Mouse (Mus musculus) MEL (cell line): ENCODE measurements around the gene Tsga10ip. TPM values are rescaled to one million over a fixed set of nuclear protein-coding genes. Genes with fewer than 3 reads are reported as not detected.
A peak's percentile ranks its signal among the peaks of the same experiment; 100 is the strongest.

Source experiments
- DNase-seq: peaks from one replicate; pipeline ENCODE4 v3.0.0; 2011; ENCODE audit warnings: low read depth, low spot score
- H3K27ac ChIP-seq: 2 replicates; pipeline ENCODE4 v1.5.1; 2012; ENCODE audit warnings: low read depth, mild to moderate bottlenecking, control low read depth, low read length, moderate library complexity; ENCODE audit not compliant: control insufficient read depth
- H3K27me3 ChIP-seq, 2 experiments: fragments of 150-350 bp in 1 of 2; sonication (generic) in 1 of 2; 2 replicates each; pipeline ENCODE4 v1.6.1; 2012; ENCODE audit warnings: low read length in 2 of 2, mild to moderate bottlenecking in 2 of 2, improper control_type of control experiment in 1 of 2, moderate library complexity in 1 of 2; ENCODE audit not compliant: insufficient read depth in 2 of 2, control insufficient read depth in 1 of 2
- H3K36me3 ChIP-seq, 2 experiments: 2 replicates each; pipeline ENCODE4 v1.6.1; 2012 to 2014; ENCODE audit warnings: low read length in 2 of 2, improper control_type of control experiment in 1 of 2, inconsistent platforms in 1 of 2, mild to moderate bottlenecking in 1 of 2; ENCODE audit not compliant: insufficient read depth in 2 of 2, control insufficient read depth in 1 of 2
- H3K4me1 ChIP-seq, 2 experiments: fragments of 150-350 bp in 1 of 2; sonication (generic) in 1 of 2; 2 replicates each; pipeline ENCODE4 v1.6.1; 2012; ENCODE audit warnings: low read length in 2 of 2, improper control_type of control experiment in 1 of 2, mild to moderate bottlenecking in 1 of 2; ENCODE audit not compliant: insufficient read depth in 2 of 2, control insufficient read depth in 1 of 2
- H3K4me3 ChIP-seq, 2 experiments: fragments of 150-350 bp in 1 of 2; sonication (generic) in 1 of 2; 2 replicates each; pipeline ENCODE4 v1.5.1; 2012; ENCODE audit warnings: low read depth in 2 of 2, low read length in 2 of 2, mild to moderate bottlenecking in 2 of 2, moderate library complexity in 2 of 2, control low read depth in 1 of 2, improper control_type of control experiment in 1 of 2; ENCODE audit not compliant: control insufficient read depth in 1 of 2, insufficient read depth in 1 of 2
- H3K79me2 ChIP-seq: 2 replicates; pipeline ENCODE4 v1.6.1; 2012; ENCODE audit warnings: mild to moderate bottlenecking, low read length, moderate library complexity; ENCODE audit not compliant: control insufficient read depth, poor library complexity, insufficient read depth
- H3K9ac ChIP-seq: 2 replicates; pipeline ENCODE4 v1.6.1; 2012; ENCODE audit warnings: low read depth, mild to moderate bottlenecking, control low read depth, low read length, moderate library complexity; ENCODE audit not compliant: control insufficient read depth, poor library complexity, severe bottlenecking
- H3K9me3 ChIP-seq: fragments of 150-350 bp; sonication (generic); replicated peaks from 2 replicates; pipeline ENCODE4 v1.6.1; 2012; ENCODE audit warnings: mild to moderate bottlenecking, low read length, improper control_type of control experiment, moderate library complexity; ENCODE audit not compliant: insufficient read depth
- ELF1 ChIP-seq: IDR thresholded peaks from 2 replicates; pipeline ENCODE4 v1.6.1; 2014; ENCODE audit warnings: low read depth, mild to moderate bottlenecking, inconsistent platforms, low read length, improper control_type of control experiment, moderate library complexity
- ETS1 ChIP-seq: IDR thresholded peaks from 2 replicates; pipeline ENCODE4 v1.6.1; 2012; ENCODE audit warnings: low read depth, mild to moderate bottlenecking, inconsistent platforms, low read length, improper control_type of control experiment, moderate library complexity
- GATA1 ChIP-seq: IDR thresholded peaks from 2 replicates; pipeline ENCODE4 v1.6.1; 2011; ENCODE audit warnings: low read depth, low read length, improper control_type of control experiment
- HCFC1 ChIP-seq: IDR thresholded peaks from 2 replicates; pipeline ENCODE4 v1.6.1; 2012; ENCODE audit warnings: low read depth, mild to moderate bottlenecking, inconsistent platforms, low read length, improper control_type of control experiment, moderate library complexity
- JUND ChIP-seq: IDR thresholded peaks from 2 replicates; pipeline ENCODE4 v1.6.1; 2011; ENCODE audit warnings: low read depth, mild to moderate bottlenecking, improper control_type of control experiment, low read length
- MAFK ChIP-seq: IDR thresholded peaks from 2 replicates; pipeline ENCODE4 v1.6.1; 2011; ENCODE audit warnings: low read depth, mild to moderate bottlenecking, low read length, improper control_type of control experiment, borderline replicate concordance
- MAX ChIP-seq: IDR thresholded peaks from 2 replicates; pipeline ENCODE4 v1.6.1; 2011; ENCODE audit warnings: low read length, improper control_type of control experiment
- MEF2A ChIP-seq: IDR thresholded peaks from 2 replicates; pipeline ENCODE4 v1.6.1; 2014; ENCODE audit warnings: low read depth, mild to moderate bottlenecking, inconsistent platforms, low read length, improper control_type of control experiment; ENCODE audit not compliant: poor library complexity, insufficient replicate concordance, severe bottlenecking; ENCODE audit errors: extremely low read depth
- MYB ChIP-seq: IDR thresholded peaks from 2 replicates; pipeline ENCODE4 v1.6.1; 2011; ENCODE audit warnings: mild to moderate bottlenecking, low read depth, low read length, improper control_type of control experiment
- NELFE ChIP-seq: IDR thresholded peaks from 2 replicates; pipeline ENCODE4 v1.6.1; 2011; ENCODE audit warnings: low read depth, low read length, improper control_type of control experiment
- NRF1 ChIP-seq: IDR thresholded peaks from 2 replicates; pipeline ENCODE4 v1.6.1; 2014; ENCODE audit warnings: low read depth, mild to moderate bottlenecking, inconsistent platforms, low read length, improper control_type of control experiment, moderate library complexity; ENCODE audit not compliant: poor library complexity, insufficient read depth, severe bottlenecking
- POLR2A ChIP-seq, 2 experiments: IDR thresholded peaks; 2 replicates each; pipeline ENCODE4 v1.6.1; 2011 to 2012; ENCODE audit warnings: low read length in 2 of 2, mild to moderate bottlenecking in 2 of 2, control low read depth in 1 of 2, improper control_type of control experiment in 1 of 2, low read depth in 1 of 2, moderate library complexity in 1 of 2; ENCODE audit not compliant: control insufficient read depth in 1 of 2, insufficient read depth in 1 of 2, poor library complexity in 1 of 2
- POLR2AphosphoS5 ChIP-seq: IDR thresholded peaks from 2 replicates; pipeline ENCODE4 v1.6.1; 2012; ENCODE audit warnings: low read depth, borderline replicate concordance, mild to moderate bottlenecking, inconsistent platforms, low read length, moderate library complexity, mixed read lengths
- RAD21 ChIP-seq: IDR thresholded peaks from 2 replicates; pipeline ENCODE4 v1.6.1; 2011; ENCODE audit warnings: mild to moderate bottlenecking, low read depth, low read length, improper control_type of control experiment
- RCOR1 ChIP-seq: IDR thresholded peaks from 2 replicates; pipeline ENCODE4 v1.6.1; 2012; ENCODE audit warnings: low read depth, mild to moderate bottlenecking, inconsistent platforms, low read length, improper control_type of control experiment
- SMC3 ChIP-seq: IDR thresholded peaks from 2 replicates; pipeline ENCODE4 v1.6.1; 2011; ENCODE audit warnings: low read depth, low read length, improper control_type of control experiment
- TAL1 ChIP-seq: IDR thresholded peaks from 2 replicates; pipeline ENCODE4 v1.6.1; 2012; ENCODE audit warnings: mild to moderate bottlenecking, inconsistent platforms, low read length, moderate library complexity, mixed read lengths
- TBP ChIP-seq: IDR thresholded peaks from 2 replicates; pipeline ENCODE4 v1.8.0; 2011; ENCODE audit warnings: low read depth, low read length, improper control_type of control experiment
- ZC3H11A ChIP-seq: IDR thresholded peaks from 2 replicates; pipeline ENCODE4 v1.6.1; 2012; ENCODE audit warnings: low read depth, mild to moderate bottlenecking, inconsistent platforms, low read length, improper control_type of control experiment
- ZKSCAN1 ChIP-seq: IDR thresholded peaks from 2 replicates; pipeline ENCODE4 v1.6.1; 2012; ENCODE audit warnings: low read depth, mild to moderate bottlenecking, inconsistent platforms, low read length, improper control_type of control experiment, moderate library complexity
- ZMIZ1 ChIP-seq: IDR thresholded peaks from 2 replicates; pipeline ENCODE4 v1.6.1; 2012; ENCODE audit warnings: low read depth, mild to moderate bottlenecking, inconsistent platforms, low read length, improper control_type of control experiment, moderate library complexity
- ZNF384 ChIP-seq: IDR thresholded peaks from 2 replicates; pipeline ENCODE4 v1.6.1; 2012; ENCODE audit warnings: low read depth, mild to moderate bottlenecking, inconsistent platforms, low read length, improper control_type of control experiment
- polyA plus RNA-seq, 2 experiments: library from polyadenylated mRNA; stranded (reverse) in 1 of 2; unstranded in 1 of 2; fragments of >175 nt in 1 of 2; fragments of >200 nt in 1 of 2; gene quantifications; 2 replicates each; pipeline versions ENCODE4 v1.2.1 to v1.2.4; 2012; ENCODE audit warnings: low replicate concordance in 2 of 2, low read depth in 1 of 2; ENCODE audit not compliant: insufficient read length in 2 of 2, insufficient read depth in 1 of 2, missing spikeins in 1 of 2
- total RNA-seq: library from RNA; depleted of rRNA; stranded (reverse); fragments of 300-350 nt; gene quantifications from 2 replicates; pipeline ENCODE4 v1.2.3, GENCODE M21; 2012

Gene Tsga10ip
- total and polyA plus RNA-seq, 3 experiments: 0.54 to 4.5 TPM; not detected in 1

DNA sequence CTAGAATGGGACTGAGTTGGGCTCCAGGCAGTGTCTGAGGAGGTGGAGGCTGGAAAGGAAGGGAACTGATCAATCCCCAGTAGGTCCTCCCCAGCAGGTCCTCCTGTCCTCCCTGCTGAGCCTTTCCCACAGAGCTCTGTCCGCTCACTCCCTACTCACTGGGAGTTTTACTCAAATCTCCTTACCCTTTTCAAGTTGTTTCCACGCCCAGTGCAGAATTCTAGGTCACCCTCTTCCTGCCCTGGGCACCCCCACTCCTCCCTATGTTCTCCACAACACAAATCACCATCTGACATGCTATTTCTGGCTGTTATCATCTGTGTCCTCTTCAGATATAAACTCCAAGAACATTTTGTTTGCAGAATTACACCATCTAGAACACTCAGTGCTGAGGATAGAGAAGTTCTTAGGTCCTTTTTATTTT is 12.2 kb upstream of the Tsga10ip start:
- no peak overlapping the region for H3K27ac ChIP-seq
- 0 out of 4 replicates have a peak, but pooled peaks cover 0 to 2% of the 10 kb centered on the region in 2 experiments for H3K4me1 ChIP-seq
- no peak overlapping the region for H3K9ac ChIP-seq
- H3K79me2 ChIP-seq: no peaks in the 10 kb centered on the region
- no peaks in the 10 kb centered on the region for H3K9me3 ChIP-seq
- no peaks in the 10 kb centered on the region for H3K36me3 ChIP-seq
- no peak for DNase-seq
- TF ChIP-seq ZMIZ1 (no peak), RCOR1 (no peak), ETS1 (0 out of 2 replicates have a peak, but pooled peaks have one; percentile 16), ZNF384 (0 out of 2 replicates have a peak, but pooled peaks have one; percentile 2), NELFE (no peak)
- TF ChIP-seq, all 39 proteins: peak for 2
- Histone ChIP-seq H3K4me3 (no peak overlapping the region), H3K27me3 (no peaks in the 10 kb centered on the region)

DNA sequence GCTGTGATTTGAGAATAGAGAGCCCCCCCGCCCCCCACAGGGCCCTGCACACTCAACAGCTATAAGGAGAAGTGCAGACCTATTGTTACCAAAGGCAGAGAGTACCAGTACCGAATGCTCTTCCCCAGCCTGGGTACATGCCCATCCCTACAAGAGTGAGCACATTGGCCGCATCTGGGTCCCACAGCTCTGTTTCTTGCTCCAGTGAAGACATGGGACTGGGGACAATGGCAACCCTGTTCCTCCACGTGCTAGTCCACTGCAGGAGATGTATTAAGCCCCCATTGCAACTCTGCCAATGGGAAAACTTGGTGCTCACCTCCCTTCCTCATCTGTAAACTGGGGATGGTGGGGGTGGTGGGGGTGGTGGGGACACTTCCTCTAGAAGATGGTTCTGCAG is 11.5 kb upstream of the Tsga10ip start:
- no peak for TF ChIP-seq ZKSCAN1
- TF ChIP-seq TAL1: no peak
- TF ChIP-seq NELFE: no peak
- no peak for TF ChIP-seq POLR2A (IDR thresholded peaks at IDR 0.05; ENCODE audit: control insufficient read depth in 1 of 2, insufficient read depth in 1 of 2, low read depth in 1 of 2, low read length in 2 of 2, poor library complexity in 1 of 2)
- TF ChIP-seq ELF1: no peak
- no peak for TF ChIP-seq RAD21
- TF ChIP-seq ZNF384: no peak
- TF ChIP-seq POLR2AphosphoS5: no peak
- TF ChIP-seq ZMIZ1: no peak
- TF ChIP-seq TBP: no peak
- no peak for TF ChIP-seq MEF2A
- TF ChIP-seq NRF1: no peak
- TF ChIP-seq JUND: no peak
- no peak for TF ChIP-seq SMC3
- TF ChIP-seq HCFC1: no peak
- TF ChIP-seq GATA1: no peak
- TF ChIP-seq MYB: no peak
- TF ChIP-seq MAFK: no peak
- no peak for TF ChIP-seq MAX
- TF ChIP-seq ZC3H11A: no peak

More for the DNA sequence above, 11.5 kb upstream of the Tsga10ip start:
- Histone ChIP-seq H3K4me1 (peaks cover 2 to 7% of the 10 kb centered on the region in 2 experiments), H3K4me3 (no peak overlapping the region), H3K27me3 (no peaks in the 10 kb centered on the region), H3K27ac (no peak overlapping the region), H3K36me3 (no peaks in the 10 kb centered on the region), H3K79me2 (no peaks in the 10 kb centered on the region), H3K9me3 (no peaks in the 10 kb centered on the region), H3K9ac (no peak overlapping the region)
- no peak for DNase-seq
